Mouse (Mus musculus): ENCODE data around the gene Gadd45gip1.
A peak's percentile ranks its signal among the peaks of the same experiment; 100 is the strongest.

Gene Gadd45gip1

GRCm38 (mm10) chr8:84831490-84831889 lies at the start of gene Gadd45gip1:
Gadd45gip1 (plus strand) TSS chr8:84831522.
- DNase-seq (ENCODE audit: low spot score) = peak; percentile 51

DNA sequence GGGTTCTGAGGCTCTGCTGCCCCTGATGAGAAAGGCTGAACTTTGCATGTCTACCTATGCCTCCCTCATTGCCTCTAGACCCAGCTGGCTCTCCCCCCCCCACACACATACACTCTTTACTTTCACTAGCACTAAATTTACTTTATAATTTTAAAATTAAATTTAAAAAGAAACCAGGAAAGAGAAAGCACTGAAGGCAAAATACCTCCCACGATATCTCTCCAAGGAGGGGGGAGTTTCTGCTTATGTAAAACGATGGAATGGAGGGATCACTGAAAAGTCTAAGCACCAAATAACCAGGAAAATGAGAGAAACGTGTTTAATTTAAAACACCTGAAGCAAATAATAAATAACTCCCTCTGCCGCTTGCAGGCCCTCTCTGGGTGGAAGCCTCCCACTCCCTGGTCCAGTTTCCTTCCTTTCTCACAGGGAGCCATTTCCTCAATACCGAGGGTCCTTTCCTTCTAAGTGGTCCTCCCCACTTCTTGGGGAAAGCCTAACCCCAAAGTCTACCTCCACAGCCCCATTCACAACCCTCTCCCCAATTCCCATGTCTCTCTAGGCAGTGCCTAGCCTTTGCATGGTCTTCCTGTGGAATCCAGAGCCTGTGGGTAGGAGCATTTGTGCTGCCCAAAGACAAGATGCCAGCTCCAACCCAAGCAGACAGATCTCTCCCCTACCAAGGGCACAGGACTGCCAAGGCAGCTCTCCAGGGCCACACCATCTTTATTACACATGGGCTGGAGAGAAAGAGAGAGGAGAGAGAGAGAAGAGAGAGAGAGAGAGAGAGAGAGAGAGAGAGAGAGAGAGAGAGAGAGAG lies 49.4 kb upstream of the Gadd45gip1 start:
- DNase-seq (ENCODE audit: low spot score) = no peak

DNA sequence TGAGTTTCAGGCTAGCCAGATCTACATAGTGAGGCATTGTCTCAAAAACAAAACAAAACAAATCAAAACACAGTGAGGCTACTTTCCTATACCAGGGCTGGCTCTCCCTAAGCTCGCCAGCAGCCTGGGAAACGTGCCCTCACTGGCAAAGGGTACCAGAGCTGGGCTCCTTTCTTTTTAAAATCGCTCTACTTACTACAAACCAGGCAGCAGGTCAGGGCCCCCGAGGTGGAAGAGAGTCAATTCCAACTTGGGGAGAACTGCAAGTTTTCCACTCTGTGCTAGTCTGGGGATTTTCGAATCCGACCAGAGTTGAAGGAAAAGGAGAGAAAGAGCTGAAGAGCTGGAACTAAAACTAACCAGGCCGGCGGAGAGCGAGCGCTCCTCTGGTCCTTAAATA lies 48.6 kb upstream of the Gadd45gip1 start:
- DNase-seq (ENCODE audit: low spot score) = no peak

- DNase-seq (ENCODE audit: low spot score) = no peak
These were observed 48.0 kb upstream of the Gadd45gip1 start for GRCm38 (mm10) chr8:84783198-84783918.

DNA sequence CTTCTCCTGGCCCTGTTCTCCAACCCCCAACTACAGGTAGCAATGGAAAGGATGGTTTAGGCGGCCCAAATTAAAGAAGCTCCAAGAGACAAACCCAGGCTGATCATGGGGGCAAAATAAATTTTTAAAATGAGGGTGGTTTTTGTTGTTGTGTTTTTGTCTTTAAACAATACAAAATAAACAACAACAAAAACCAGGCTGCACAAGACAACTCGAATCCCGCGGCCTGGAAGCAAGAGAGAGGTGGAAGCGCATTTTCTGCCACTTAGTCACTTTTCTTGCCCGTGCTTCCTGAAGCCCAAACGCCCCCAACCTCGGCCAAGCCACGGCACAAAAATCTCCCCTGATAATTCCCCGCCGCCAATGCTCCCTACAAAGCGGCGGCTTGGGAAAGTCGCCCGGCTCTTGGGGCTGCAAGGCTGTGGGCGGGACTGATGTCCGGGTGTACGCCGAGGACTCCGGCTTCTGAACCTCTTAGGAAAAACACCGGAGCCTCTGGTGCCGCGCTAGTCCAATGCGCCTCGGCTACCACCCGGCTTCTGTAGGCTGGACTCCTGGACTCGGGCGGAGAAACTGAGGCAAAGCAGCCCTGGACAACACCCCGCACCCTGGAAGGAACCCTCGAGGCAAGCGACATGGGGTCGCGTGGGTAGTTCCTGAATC lies 47.3 kb upstream of the Gadd45gip1 start:
- DNase-seq (ENCODE audit: low spot score) = no peak

DNA sequence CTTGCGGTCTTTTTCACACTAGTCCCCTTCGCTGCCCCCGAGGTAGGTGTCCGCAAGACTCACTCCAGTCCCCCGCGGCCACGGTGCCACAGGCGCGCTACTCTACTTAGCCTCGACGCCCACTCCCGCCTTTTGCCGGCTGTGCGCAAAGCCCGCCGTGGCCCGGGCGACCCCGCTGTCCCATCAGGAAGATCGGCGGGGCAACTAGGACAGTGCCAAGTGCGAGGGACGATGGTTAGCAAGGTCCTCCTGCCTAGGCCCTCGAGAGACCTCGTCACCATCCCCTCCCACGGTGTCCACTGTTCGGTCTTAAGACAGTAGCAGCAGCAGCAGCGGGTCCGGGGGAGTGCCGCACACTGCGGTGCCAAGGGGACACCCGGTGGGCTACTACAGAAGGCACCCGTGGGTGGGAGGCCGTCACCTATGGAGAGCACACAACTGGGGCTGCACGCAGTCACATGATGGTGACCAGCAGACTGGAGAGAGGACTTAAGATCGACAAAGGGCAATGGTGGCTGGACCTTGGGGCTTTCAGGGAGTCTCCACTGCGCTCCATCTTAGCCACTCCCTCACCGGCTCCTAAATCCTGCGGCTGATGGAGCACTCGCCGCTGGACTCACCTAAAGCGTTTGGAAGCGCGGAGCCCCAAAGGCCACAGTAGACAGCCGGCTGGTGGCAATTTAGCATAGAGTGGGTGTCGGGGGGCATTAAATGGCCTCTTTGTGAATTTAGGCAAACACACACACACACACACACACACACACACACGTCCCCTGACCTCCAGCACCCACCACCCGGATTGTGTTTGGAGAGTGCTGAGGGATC lies 46.4 kb upstream of the Gadd45gip1 start:
- DNase-seq (ENCODE audit: low spot score) = no peak

DNA sequence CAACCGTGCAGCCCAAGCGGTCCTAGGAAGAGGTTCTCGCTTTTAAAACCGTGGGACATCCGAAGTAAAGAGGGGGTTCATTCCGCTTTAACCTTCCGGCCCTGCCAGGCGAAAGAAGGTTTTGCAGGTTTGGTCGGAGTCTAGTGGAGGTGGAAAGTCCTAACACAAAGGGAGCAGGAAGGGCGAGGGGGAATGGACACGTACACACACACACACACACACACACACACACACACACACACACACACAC lies 45.9 kb upstream of the Gadd45gip1 start:
- no peak for DNase-seq (ENCODE audit: low spot score)

DNA sequence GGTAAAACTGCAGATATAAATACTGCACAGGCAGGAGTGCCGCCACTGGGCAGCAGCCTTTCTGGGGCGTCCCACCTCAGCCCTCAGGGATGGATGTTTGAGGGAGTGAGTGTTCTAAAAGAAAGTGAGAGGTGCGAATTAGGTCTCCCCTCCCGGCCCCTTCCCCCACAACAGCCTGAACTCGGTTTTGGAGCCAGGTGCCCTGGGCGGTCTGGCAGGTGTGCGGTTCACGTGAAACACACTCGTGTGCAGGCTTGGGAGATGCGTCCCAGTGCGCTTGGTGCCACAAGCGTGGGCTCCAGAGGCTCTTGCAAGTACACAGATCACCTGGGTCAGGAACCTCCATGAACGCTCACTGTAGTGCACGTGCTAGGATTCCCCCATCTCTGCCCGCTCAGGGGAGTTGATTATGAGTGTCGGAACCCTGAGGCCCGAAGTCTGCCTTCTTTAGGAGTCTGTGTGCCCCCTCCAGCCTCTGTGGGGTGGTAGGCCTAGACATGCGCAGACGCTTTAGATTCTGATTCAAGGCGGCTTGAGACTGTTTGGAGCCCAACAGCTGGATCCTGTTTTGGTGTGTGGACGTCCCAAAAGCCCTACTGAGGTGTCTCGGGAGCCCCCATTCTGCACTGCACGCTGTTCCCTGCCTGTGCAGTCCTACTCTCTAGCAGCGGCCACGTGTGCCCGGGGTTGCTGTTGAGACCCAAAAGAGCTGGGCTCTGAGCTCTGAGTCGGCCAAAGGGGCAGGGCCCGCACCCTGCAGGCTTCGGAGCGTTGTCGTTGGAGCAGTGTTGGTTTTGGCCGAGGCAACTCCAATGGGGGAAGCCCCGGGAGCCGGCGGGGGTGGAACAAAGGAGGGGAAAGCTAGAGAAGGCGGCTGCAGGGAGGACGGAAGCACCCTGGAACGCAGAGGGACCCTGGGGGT lies 45.3 kb upstream of the Gadd45gip1 start:
- peak; percentile 79 for DNase-seq (ENCODE audit: low spot score)

DNA sequence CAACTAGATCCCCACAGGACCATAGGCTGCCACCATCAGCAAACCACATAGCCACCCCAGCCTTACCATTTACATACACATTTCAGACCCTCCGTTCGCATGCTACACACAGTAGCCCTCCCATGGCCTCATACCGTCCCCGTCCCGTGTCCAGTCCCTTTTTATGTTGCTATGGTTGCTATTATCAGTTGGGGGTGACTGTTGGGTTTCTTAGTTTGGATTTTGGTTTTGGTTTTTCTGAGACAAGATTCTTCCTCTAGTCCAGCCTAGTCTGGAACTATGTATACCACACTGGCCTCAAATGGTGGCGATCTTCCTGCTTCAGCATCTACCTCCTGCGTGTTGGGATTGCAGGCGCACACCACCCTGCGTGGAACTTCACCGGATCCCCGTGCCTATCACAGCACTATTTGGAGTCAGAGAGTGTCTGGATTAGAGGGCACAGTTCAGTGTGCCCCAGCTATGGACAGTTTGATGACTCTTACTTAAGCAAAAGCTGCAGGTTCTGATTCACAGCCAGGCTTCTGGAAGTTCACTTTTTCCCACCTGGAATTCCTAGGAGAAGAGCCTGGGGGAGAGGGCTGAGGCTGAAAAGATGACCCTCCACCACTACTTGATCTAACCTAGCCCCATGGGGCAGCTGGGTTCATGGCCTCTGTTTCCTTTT lies 44.4 kb upstream of the Gadd45gip1 start:
- DNase-seq (ENCODE audit: low spot score) = no peak

DNA sequence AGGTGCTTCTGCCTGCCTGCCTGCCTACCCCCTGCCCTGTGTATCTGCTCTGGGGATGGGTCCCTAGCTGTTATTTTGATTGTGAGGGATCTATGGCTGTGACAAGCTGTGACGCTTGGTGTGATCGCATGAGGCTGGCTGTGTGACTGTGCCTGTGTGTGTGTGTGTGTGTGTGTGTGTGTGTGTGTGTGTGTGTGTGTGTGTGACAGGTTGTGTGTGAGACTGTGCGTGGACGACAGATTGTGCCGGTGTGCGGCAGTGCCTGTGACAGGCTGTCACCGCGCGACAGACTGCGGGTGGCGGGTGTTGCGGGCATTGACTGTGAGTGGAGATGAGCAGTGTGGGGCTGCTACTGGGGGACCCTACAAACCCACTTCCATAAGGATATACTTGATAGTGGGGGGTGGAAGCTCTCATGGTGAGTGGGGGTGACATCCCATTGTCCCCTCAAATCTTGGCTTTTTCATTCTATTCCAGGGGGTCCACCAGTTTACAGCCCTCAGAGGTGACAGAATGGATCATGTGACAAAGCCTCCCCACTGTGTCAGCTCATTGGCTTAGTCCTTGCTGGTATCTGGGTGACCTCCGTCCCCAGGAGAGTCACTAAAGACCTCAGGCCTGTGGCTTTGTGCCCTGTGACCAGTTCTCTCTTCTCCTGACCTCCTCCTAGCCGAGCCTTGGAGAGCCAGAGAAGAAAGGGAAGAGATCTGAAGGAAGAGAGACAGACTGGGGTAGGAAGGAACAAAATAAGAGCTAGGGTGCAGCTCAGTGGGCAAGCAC lies 43.6 kb upstream of the Gadd45gip1 start:
- DNase-seq (ENCODE audit: low spot score) = no peak

DNA sequence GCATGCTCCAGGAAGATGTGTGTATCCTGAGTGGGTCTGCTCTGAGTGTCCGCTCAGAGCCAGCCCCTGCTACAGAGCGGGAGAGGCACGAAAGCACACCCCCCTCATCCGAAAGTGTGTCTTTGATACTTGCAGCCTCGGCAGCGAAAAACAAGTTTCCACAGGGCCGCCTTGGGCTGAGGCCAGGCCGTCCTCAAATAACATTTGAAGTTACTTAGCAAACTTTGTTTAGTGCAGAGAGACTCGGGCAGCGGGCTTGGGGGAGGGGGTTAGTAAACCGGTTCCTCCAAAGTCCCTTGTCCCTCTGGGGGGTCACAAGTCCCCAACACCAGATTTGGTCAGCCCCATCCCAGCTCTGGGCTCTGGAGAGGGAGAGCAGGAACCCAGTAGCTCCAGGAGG lies 42.4 kb upstream of the Gadd45gip1 start:
- DNase-seq (ENCODE audit: low spot score) = peak; percentile 77

DNA sequence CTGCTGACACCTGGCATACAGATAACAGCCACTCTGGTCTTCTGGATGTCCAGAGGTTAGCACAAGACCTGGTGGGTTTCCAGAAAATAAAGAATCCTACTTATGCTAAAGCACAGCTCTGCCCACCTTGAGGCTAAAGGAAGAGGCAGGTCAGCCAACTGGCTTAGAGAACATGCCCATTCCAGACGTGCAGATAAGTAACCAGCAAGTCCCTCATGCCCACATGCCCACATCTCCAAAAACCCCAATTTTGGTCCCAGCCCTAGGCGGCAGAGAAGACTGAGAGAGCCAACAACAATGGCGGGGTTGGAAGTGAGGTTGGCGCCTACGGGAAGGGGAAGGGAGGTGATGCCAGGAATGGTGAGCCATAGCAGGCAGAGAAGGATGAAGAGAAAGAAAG lies 42.0 kb upstream of the Gadd45gip1 start:
- no peak for DNase-seq (ENCODE audit: low spot score)

DNA sequence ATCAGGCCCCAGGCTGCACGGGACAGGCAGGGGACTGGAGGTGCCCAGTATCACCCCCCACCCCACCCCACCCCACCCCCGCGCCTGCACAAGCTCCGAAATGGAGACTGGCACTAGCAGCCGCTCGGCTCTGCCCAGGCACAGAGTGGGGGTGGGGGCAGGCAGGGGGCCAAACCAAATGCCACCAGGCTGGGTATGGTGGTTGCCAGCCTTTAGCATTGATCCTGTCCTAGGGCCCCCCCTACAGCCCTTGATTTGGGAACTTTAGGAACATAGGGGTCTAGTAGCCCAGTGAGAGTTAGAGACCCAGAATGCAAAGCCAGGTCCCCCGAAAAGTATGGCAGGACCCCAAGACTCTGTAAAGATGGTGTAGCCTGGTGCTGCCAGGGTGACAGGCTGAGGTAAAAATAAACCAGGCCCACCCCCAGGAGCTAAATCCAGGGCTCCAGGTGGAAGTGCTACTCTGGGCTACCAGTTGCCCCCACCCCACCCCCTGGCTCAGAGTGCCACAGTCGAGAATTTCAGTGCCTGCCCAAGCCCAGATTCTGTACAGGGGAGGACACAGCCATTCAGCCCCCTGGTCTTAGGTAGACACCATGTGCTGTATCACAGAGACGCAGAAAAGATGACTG lies 41.4 kb upstream of the Gadd45gip1 start:
- no peak for DNase-seq (ENCODE audit: low spot score)

DNA sequence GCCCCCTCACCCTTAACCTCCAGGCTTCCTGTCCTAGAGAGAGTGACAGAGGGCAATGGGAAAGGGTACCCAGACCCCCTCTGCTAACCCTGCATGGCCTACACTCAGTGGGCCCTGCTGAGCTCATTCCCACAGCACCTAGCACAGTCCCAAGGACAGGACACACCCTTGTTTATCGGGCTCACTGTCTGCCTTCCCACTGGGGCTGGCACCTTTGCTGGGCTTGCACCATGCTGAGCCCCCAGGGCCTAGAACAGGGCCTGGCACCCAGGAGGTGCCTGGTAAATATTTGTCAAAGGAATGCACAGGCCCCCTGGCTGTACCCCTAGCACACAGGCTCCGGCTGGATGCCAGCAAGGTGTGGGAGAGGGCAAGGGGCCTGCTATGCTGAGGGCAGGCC lies 40.8 kb upstream of the Gadd45gip1 start:
- no peak for DNase-seq (ENCODE audit: low spot score)

DNA sequence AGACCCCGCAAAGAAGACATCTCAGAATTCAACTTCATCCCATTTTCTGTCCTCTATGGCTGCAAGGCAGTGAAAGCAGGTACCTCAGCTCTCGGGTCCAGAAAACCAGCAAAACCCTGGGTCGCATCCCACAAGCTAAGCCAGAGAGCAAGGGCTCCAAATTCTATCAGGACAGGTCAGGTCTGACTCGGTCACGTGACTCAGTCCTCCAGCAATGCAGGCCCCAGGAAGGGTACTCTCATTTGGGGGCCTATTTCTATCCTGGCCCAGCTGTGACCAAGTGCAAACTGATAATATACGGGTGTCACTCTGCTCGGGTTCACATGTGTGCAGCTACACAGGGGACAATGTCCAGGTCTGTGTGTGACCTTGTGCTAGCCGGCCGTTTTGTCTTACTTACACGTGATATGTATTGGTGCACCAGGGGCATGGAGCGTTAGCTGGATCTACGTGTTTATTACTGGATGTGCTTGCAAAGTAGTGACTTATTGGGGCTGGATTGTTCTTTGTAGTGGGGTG lies 38.8 kb upstream of the Gadd45gip1 start:
- no peak for DNase-seq (ENCODE audit: low spot score)

DNA sequence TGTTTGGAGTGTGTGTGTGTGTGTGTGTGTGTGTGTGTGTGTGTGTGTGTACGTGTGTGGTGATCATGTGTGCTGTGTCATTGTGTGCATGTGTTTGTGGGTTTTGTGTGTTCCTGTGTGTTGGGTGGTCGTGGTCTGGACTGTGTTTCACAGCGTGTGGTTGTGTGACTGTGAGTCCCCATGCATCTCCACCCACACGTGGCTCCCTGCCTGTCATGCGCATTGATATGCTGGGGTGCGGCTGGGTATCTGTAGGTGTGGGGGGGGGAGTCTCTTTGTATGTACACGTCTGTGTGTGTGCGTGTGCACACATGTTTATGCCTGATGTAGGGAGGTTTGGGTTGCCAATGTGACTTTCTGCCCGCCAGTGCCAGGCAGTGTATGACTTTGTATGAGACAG lies 38.2 kb upstream of the Gadd45gip1 start:
- no peak for DNase-seq (ENCODE audit: low spot score)

DNA sequence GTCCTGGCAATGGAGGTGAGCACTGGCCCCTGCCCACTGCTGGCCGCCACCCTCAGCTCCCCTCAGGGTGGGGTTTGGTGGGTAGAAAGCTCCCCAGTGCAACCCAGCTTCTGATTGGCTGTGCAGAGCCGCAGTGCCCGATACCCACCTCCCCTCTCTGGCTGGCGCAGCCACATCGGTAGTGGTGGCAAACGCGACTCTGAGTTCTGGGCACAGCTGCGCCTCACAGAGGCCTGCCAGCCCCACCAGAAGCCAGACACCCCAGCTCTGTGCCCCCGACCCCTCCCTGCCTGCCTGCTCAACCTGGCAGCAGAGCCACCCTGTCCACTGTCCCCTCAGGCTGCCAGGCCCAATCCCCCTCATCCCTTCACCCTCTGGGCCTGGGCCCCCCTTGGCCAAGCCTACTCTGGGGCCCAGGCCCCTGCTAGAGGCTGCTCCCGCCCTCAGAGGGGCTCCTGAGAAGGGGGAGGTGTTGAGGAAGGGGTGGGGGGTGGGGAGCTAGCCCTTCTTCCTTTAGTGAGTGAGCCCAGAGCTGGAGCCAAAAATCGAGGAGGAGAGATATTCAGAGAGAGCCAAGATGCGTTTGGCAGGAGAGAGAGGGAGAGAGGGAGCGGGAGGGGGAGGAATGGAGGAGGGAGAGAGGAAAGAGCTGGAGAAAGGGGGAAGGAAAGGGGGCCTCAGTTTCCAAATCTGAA lies 37.4 kb upstream of the Gadd45gip1 start:
- DNase-seq (ENCODE audit: low spot score) = no peak

DNA sequence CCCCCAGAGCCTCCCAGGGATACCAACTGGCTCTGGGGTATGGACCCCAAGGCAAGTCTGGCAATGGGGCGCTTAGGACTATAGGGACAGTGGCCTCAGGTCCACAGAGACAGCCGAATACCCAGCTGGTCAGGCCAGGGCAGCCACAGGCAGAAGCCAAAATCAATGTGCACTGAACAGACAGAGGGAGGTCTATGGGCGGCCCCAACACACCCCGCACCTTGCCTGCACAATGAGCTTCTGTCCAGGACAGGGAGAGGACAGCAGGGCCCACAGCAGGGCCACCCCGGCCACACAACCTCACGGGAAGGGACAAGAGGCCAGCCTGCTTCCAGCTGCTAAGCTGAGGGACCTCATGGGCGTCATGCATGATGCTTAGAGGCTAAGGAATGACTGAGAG lies 36.8 kb upstream of the Gadd45gip1 start:
- no peak for DNase-seq (ENCODE audit: low spot score)

All from lung, postnatal 25 days (tissue).